Mouse (Mus musculus) E14TG2a.4 (cell line): ENCODE results near the gene Magoh.

ENCODE experiments used
- CTCF ChIP-seq: conservative IDR thresholded peaks from 2 replicates; pipeline ENCODE4 v1.5.1; 2014; ENCODE audit warnings: low read length
- NANOG ChIP-seq: IDR thresholded peaks from 2 replicates; pipeline ENCODE4 v1.6.1; 2014; ENCODE audit warnings: borderline replicate concordance, low read length, mixed read lengths
- POU5F1 ChIP-seq: IDR thresholded peaks from 2 replicates; pipeline ENCODE4 v1.6.1; 2014; ENCODE audit warnings: low read length, borderline replicate concordance

DNA sequence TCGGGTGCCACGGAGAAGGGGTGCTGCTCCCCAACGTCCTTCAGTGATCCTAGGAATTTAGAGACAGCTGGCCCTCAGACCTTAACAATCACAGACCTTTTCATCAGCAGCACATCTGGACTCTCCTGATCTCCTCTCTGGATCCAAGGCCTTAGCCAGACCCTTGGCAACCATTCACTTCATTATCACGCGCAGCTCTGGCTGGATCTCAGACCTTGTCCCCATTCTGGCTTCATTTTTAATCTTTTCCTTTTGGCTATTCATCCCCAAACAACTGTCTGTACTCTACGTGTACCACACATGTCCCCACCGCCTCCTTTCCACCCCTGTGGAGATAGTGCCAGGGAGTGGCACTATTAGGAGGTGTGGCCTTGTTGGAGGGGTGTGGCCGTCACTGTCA lies 53.7 kb downstream of the Magoh start:
- TF ChIP-seq CTCF = no peak
- TF ChIP-seq POU5F1 = no peak
- no peak for TF ChIP-seq NANOG
